8 mouse cellular contexts compared by ENCODE assay signal in genomic region chr11:117656077-117656401, GRCm38 (mm10). TPM values are rescaled to one million over a fixed set of nuclear protein-coding genes. Genes with fewer than 3 reads are reported as not detected.
DNase-seq lines count a peak whose midpoint lies in the region; ATAC-seq and TF ChIP-seq lines count a peak whose summit lies in the region.

No protein-coding gene starts in this region.

- no peak for ATAC-seq in hindbrain, embryonic 11.5 days (ENCODE audit: low FRiP score)
- ATAC-seq in midbrain, embryonic 11.5 days (ENCODE audit: low FRiP score): no peak

- H3K9me3 ChIP-seq in hindbrain, embryonic 11.5 days (ENCODE audit: control insufficient read depth, low read length): no peaks in the 10 kb centered on the region
- H3K9me3 ChIP-seq in midbrain, embryonic 11.5 days (ENCODE audit: control insufficient read depth, low read length): no peaks in the 10 kb centered on the region

- no peaks in the 10 kb centered on the region for H3K27me3 ChIP-seq in kidney, adult 2 months (replicated peaks; ENCODE audit: control insufficient read depth, insufficient read depth, low read length)
- H3K27me3 ChIP-seq in hindbrain, embryonic 11.5 days (ENCODE audit: control insufficient read depth, insufficient read depth, low read length): peaks cover 4% of the 10 kb centered on the region; the same call in 1 of the 2 replicates
- no peaks in the 10 kb centered on the region for H3K27me3 ChIP-seq in midbrain, embryonic 11.5 days (ENCODE audit: control insufficient read depth, insufficient read depth, low read length)

- H3K4me1 ChIP-seq in kidney, adult 2 months (ENCODE audit: control insufficient read depth, insufficient read depth, low read length): peaks cover 8% of the 10 kb centered on the region; the same call in 1 of the 2 replicates
- H3K4me1 ChIP-seq in bone marrow, adult 2 months (ENCODE audit: control insufficient read depth, insufficient read depth, low read length): no peaks in the 10 kb centered on the region
- peaks cover 6% of the 10 kb centered on the region; the same call in 1 of the 2 replicates for H3K4me1 ChIP-seq in hindbrain, embryonic 11.5 days (replicated peaks; ENCODE audit: control insufficient read depth, insufficient read depth, low read length)
- peaks cover 16% of the 10 kb centered on the region for H3K4me1 ChIP-seq in midbrain, embryonic 11.5 days (ENCODE audit: control insufficient read depth, insufficient read depth, low read length)

- H3K9ac ChIP-seq in hindbrain, embryonic 11.5 days (ENCODE audit: low read depth, low read length): peak overlapping the region; percentile 97
- H3K9ac ChIP-seq in midbrain, embryonic 11.5 days (ENCODE audit: low read length): peak overlapping the region; percentile 96

- no peaks in the 10 kb centered on the region for H3K36me3 ChIP-seq in kidney, adult 2 months (ENCODE audit: control insufficient read depth, insufficient read depth, low read length)
- H3K36me3 ChIP-seq in hindbrain, embryonic 11.5 days (ENCODE audit: control insufficient read depth, insufficient read depth, low read length): no peaks in the 10 kb centered on the region
- H3K36me3 ChIP-seq in midbrain, embryonic 11.5 days (ENCODE audit: control insufficient read depth, insufficient read depth, low read length): no peaks in the 10 kb centered on the region

- H3K4me3 ChIP-seq in kidney, adult 2 months (ENCODE audit: insufficient read depth, low read depth, low read length): peak overlapping the region; percentile 58
- H3K4me3 ChIP-seq in bone marrow, adult 2 months (replicated peaks; ENCODE audit: control insufficient read depth, low read depth, low read length): peak overlapping the region; percentile 80
- peak overlapping the region; percentile 90 for H3K4me3 ChIP-seq in hindbrain, embryonic 11.5 days (ENCODE audit: low read depth, low read length)
- H3K4me3 ChIP-seq in midbrain, embryonic 11.5 days (ENCODE audit: low read depth, low read length): peak overlapping the region; percentile 71

- H3K27ac ChIP-seq in kidney, adult 2 months (ENCODE audit: insufficient read depth, low read depth, low read length): no peak overlapping the region
- no peak overlapping the region for H3K27ac ChIP-seq in bone marrow, adult 2 months (ENCODE audit: control insufficient read depth, insufficient read depth, low read depth, low read length, poor library complexity)
- peak overlapping the region; percentile 96; the same call in 1 of the 2 replicates for H3K27ac ChIP-seq in hindbrain, embryonic 11.5 days (ENCODE audit: low read depth, low read length)
- H3K27ac ChIP-seq in midbrain, embryonic 11.5 days (ENCODE audit: low read depth, low read length): peak overlapping the region; percentile 89

- peak overlapping the region; percentile 91 for H3K4me2 ChIP-seq in hindbrain, embryonic 11.5 days (replicated peaks; ENCODE audit: low read depth, low read length)
- peak overlapping the region; percentile 86 for H3K4me2 ChIP-seq in midbrain, embryonic 11.5 days

- no peak for DNase-seq in kidney, adult 2 months
- no peak for DNase-seq in kidney, postnatal 25 days
- no peak for DNase-seq in hindbrain, embryonic 11.5 days (ENCODE audit: low spot score)
- peak; percentile 96 for DNase-seq in midbrain, embryonic 11.5 days (ENCODE audit: low spot score, missing footprints)
- DNase-seq in frontal cortex, adult 2 months (ENCODE audit: extremely low spot score in 1 of 2, low spot score in 1 of 2): no peak
- DNase-seq in right cerebral cortex, adult 18-20 months: no peak
- DNase-seq in layer of hippocampus, adult 8-10 months (ENCODE audit: low spot score in 2 of 2): no peak

- WGBS in kidney, adult 2 months: 20% methylated on average over 10 of the region's 10 CpGs
- WGBS in bone marrow, adult 2 months: 12% methylated on average over 10 of the region's 10 CpGs
- 7% methylated on average over 10 of the region's 10 CpGs for WGBS in hindbrain, embryonic 11.5 days
- WGBS in midbrain, embryonic 11.5 days: 6% methylated on average over 10 of the region's 10 CpGs

- TF ChIP-seq POLR2A in kidney, adult 2 months (IDR thresholded peaks at IDR 0.05; ENCODE audit: low read depth, low read length): no peak
- no peak for TF ChIP-seq POLR2A in bone marrow, adult 2 months (IDR thresholded peaks at IDR 0.05; ENCODE audit: borderline replicate concordance, control insufficient read depth, low read depth, low read length)

- no peak for TF ChIP-seq CTCF in kidney, adult 2 months (conservative IDR thresholded peaks at IDR 0.05; ENCODE audit: insufficient read depth, insufficient read length, low read depth, low read length)
- TF ChIP-seq CTCF in bone marrow, adult 2 months (IDR thresholded peaks at IDR 0.05; ENCODE audit: control insufficient read depth, insufficient read depth, low read length): no peak

RNA-seq across cellular contexts. Expression of gene Tnrc6c, which starts 1.9 kb away (rescaled TPM):
- 14.9 and 16.8 TPM in 2 replicates for polyA plus RNA-seq in kidney, adult 2 months (2012; rRNA removed)
- 14.5 and 19.5 TPM in 2 replicates for polyA plus RNA-seq in bone marrow, adult 2 months (2011; ENCODE audit: insufficient read depth, insufficient read length, low replicate concordance, missing spikeins)
- 17.0 and 20.6 TPM in 2 replicates for polyA plus RNA-seq in hindbrain, embryonic 11.5 days (2014; fragmentation: Nextera tagmentation; extraction: Ambion mirVana)
- 14.6 and 15.1 TPM in 2 replicates for polyA plus RNA-seq in midbrain, embryonic 11.5 days (2014; fragmentation: Nextera tagmentation; extraction: Ambion mirVana)
- 44.4 and 56.5 TPM in 2 replicates for polyA plus RNA-seq in frontal cortex, adult 2 months (2012; rRNA removed)
- 10 to 100 TPM; 69.4 to 83.2 (median 76.7) TPM for total RNA-seq in layer of hippocampus, adult 8-10 months (2022)

Comparison
In these comparisons a context has a peak if more than half of its experiments do, and no peak if none do; other contexts are left out.
1. H3K27ac ChIP-seq: peak in hindbrain, embryonic 11.5 days (single experiment) and midbrain, embryonic 11.5 days (single experiment); none in kidney, adult 2 months (single experiment) and bone marrow, adult 2 months (single experiment).
2. Peak in every context shown above with its lines, with median percentiles within 50 percentile points of each other: H3K4me3 ChIP-seq.